Mouse (Mus musculus): ENCODE measurements around the gene Wdr73. TPM values are rescaled to one million over a fixed set of nuclear protein-coding genes. Genes with fewer than 3 reads are reported as not detected.
A peak's percentile ranks its signal among the peaks of the same experiment; 100 is the strongest.

Wdr73 gene
- polyA plus RNA-seq, 1 experiment from 2014 or later, result 43.6 TPM

DNA sequence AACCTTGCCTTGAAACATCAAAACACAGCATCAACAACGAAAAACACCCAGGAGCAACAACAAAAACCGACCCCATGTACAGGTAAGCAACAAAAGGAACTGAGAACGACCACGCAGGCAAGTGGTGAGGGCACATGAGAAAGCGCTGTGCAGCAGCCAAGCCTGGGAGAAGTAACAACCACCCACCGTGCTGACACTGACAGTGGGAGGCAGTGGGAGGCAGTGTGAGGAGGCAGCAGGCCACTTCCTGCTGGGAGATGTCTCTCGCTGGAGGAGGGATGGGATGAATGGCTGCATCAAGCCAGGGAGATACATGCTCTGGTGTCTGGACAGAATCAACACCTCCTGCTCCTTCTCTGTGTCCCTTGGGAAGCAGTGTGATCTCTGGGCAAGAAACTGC is 3.9 kb downstream of the Wdr73 start:
- no peak overlapping the region for H3K4me3 ChIP-seq (ENCODE audit: low read length)
- H3K9me3 ChIP-seq (ENCODE audit: low read length), result no peaks in the 10 kb centered on the region
- ATAC-seq (ENCODE audit: low FRiP score, low TSS enrichment), result no peak
- no peak overlapping the region for H3K9ac ChIP-seq (replicated peaks; ENCODE audit: low read length)
- H3K4me2 ChIP-seq (replicated peaks; ENCODE audit: low read depth, low read length), result no peak overlapping the region
- peaks cover 37% of the 10 kb centered on the region for H3K36me3 ChIP-seq (ENCODE audit: insufficient read depth, low read length)
- 85% methylated on average over 7 of the region's 7 CpGs for WGBS
- H3K4me1 ChIP-seq (ENCODE audit: insufficient read depth, low read length), result peaks cover 13% of the 10 kb centered on the region
- no peaks in the 10 kb centered on the region for H3K27me3 ChIP-seq (ENCODE audit: insufficient read depth, low read length)
- no peak overlapping the region for H3K27ac ChIP-seq (ENCODE audit: low read length)

DNA sequence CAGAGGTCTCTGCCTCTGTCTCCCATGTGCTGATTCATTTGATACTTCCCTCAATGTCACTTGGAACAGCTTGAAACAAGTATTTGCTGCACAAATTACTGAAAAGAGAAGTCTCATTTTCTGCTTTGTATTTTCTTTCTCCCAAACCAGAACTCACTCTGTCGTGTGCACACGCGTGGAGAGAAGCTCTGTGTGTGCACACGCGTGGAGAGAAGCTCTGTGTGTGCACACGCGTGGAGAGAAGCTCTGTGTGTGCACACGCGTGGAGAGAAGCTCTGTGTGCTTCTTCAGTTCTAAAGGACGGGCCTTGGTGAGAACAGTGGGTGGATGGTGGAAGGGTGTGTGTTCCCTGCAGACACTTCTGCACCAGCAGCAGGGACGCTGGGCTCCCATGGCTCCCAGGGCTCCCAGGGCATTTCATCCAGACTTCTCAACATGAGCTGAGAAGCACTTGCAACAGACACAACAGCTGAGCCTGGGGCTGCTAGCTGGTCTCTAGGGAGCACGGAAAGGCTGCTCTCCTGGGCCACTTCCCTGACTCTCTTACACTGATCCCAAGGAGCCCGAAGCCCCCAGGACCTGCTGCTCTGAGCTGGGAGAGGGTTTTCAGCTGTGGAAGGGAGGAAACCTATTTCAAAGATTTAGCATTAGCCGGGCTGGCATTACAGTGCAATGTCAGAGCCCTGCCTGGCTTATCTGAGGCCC is 6.1 kb downstream of the Wdr73 start:
- H3K36me3 ChIP-seq (ENCODE audit: insufficient read depth, low read length), result peaks cover 45% of the 10 kb centered on the region
- no peak for ATAC-seq (ENCODE audit: low FRiP score, low TSS enrichment)

DNA sequence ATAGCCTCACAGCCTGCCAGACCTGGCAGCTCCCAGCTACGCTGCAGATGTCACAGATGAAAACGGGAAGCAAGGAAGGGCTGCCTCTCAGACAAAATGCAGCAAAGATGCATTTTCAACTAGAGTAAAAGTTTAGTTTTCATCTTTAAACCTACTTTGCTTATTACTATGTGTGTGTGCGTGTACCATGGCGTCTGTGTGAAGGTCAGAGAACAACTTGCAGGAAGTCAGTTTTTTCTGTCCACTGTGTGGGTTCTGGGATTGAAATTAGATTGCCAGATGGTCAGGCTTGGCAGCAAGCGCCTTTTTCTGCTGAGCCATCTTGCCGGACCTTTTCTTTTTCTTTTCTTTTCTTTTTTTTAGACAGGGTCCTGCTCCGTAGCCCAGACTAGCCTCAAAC is 6.9 kb downstream of the Wdr73 start:
- no peaks in the 10 kb centered on the region for H3K9me3 ChIP-seq (ENCODE audit: low read length)
- H3K36me3 ChIP-seq (ENCODE audit: insufficient read depth, low read length), result peaks cover 45% of the 10 kb centered on the region
- no peaks in the 10 kb centered on the region for H3K27me3 ChIP-seq (ENCODE audit: insufficient read depth, low read length)
- no peak overlapping the region for H3K4me3 ChIP-seq (ENCODE audit: low read length)
- 0 out of 2 replicates have a peak overlapping the region, but pooled peaks have one; percentile 16 for H3K27ac ChIP-seq (ENCODE audit: low read length)
- no peak overlapping the region for H3K9ac ChIP-seq (replicated peaks; ENCODE audit: low read length)
- H3K4me1 ChIP-seq (ENCODE audit: insufficient read depth, low read length), result 0 out of 2 replicates have a peak, but pooled peaks cover 5% of the 10 kb centered on the region
- ATAC-seq (ENCODE audit: low FRiP score, low TSS enrichment), result no peak
- no peak overlapping the region for H3K4me2 ChIP-seq (replicated peaks; ENCODE audit: low read depth, low read length)
- WGBS, result 78% methylated on average over 7 of the region's 7 CpGs

More for the DNA sequence above, 6.1 kb downstream of the Wdr73 start:
- Histone ChIP-seq H3K27ac (ENCODE audit: low read length) (no peak overlapping the region), H3K4me3 (ENCODE audit: low read length) (no peak overlapping the region), H3K9me3 (ENCODE audit: low read length) (no peaks in the 10 kb centered on the region), H3K27me3 (ENCODE audit: insufficient read depth, low read length) (no peaks in the 10 kb centered on the region), H3K4me2 (replicated peaks; ENCODE audit: low read depth, low read length) (no peak overlapping the region), H3K4me1 (ENCODE audit: insufficient read depth, low read length) (peaks cover under 1% of the 10 kb centered on the region; the same call in 1 of the 2 replicates), H3K9ac (replicated peaks; ENCODE audit: low read length) (no peak overlapping the region)
- WGBS, result 94% methylated on average over 14 of the region's 14 CpGs

DNA sequence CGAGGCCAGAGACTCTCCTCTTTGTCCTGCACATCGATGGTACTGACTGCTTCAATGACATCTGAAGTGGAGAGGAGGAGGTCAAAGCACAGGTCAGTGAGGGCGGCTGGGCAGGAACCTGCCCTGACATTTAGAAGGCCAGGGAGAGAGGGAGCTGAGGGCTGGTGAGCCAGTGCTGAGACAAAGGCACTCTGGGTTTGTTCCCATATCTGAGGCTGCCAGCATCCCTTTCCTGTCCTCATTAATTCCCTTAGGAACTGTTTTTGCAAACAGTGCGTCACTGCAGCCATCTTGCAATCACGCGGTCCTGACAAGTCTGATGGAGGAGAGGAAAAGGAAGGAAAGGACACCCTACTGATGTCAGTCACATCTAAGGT is 7.3 kb downstream of the Wdr73 start:
- WGBS, result 74% methylated on average over 6 of the region's 6 CpGs
- Histone ChIP-seq H3K4me3 (ENCODE audit: low read length) (no peak overlapping the region), H3K9ac (replicated peaks; ENCODE audit: low read length) (no peak overlapping the region), H3K36me3 (ENCODE audit: insufficient read depth, low read length) (peaks cover 45% of the 10 kb centered on the region), H3K4me1 (ENCODE audit: insufficient read depth, low read length) (peaks cover 8% of the 10 kb centered on the region; the same call in 1 of the 2 replicates), H3K9me3 (ENCODE audit: low read length) (no peaks in the 10 kb centered on the region), H3K27me3 (ENCODE audit: insufficient read depth, low read length) (no peaks in the 10 kb centered on the region), H3K4me2 (replicated peaks; ENCODE audit: low read depth, low read length) (no peak overlapping the region), H3K27ac (ENCODE audit: low read length) (no peak overlapping the region)
- ATAC-seq (ENCODE audit: low FRiP score, low TSS enrichment), result no peak

DNA sequence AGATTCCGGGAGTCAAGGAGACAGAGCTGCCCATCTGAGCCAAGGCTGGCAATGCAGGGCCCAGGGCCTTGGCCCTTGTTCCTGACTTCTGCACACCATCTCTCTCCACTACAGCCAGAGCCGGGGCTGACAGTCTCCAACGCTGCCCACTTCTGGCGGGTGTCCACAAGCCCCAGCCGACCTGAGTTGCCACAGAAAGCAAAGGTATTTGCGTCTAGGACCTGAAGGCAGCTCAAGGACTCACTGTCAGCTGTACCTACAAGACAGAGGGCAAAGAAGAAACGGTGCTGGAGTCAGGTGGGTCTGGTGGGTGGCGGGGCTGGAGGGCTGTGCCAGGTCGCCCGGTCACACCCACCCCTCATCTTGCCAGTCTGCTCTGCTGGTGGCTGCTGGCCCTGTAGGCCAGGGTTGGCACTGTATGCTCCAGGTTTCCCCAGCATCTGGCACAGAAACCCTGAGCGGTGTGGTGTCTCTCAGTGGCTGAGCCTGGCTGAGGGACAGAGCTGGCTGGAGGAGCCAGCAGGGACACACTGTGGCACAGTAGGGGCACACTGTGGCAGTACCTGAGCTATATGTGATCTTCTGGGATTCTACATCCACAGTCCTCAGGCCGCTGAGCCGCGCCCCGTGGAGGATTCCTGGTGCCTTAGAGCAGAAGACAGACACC is 7.8 kb downstream of the Wdr73 start:
- H3K4me2 ChIP-seq (replicated peaks; ENCODE audit: low read depth, low read length), result no peak overlapping the region
- ATAC-seq (ENCODE audit: low FRiP score, low TSS enrichment), result no peak
- peaks cover 43% of the 10 kb centered on the region for H3K36me3 ChIP-seq (ENCODE audit: insufficient read depth, low read length)
- no peak overlapping the region for H3K27ac ChIP-seq (ENCODE audit: low read length)
- H3K4me1 ChIP-seq (ENCODE audit: insufficient read depth, low read length), result peaks cover 8% of the 10 kb centered on the region; the same call in 1 of the 2 replicates
- no peaks in the 10 kb centered on the region for H3K9me3 ChIP-seq (ENCODE audit: low read length)
- no peak overlapping the region for H3K9ac ChIP-seq (replicated peaks; ENCODE audit: low read length)
- 89% methylated on average over 15 of the region's 15 CpGs for WGBS
- H3K4me3 ChIP-seq (ENCODE audit: low read length), result no peak overlapping the region
- no peaks in the 10 kb centered on the region for H3K27me3 ChIP-seq (ENCODE audit: insufficient read depth, low read length)

DNA sequence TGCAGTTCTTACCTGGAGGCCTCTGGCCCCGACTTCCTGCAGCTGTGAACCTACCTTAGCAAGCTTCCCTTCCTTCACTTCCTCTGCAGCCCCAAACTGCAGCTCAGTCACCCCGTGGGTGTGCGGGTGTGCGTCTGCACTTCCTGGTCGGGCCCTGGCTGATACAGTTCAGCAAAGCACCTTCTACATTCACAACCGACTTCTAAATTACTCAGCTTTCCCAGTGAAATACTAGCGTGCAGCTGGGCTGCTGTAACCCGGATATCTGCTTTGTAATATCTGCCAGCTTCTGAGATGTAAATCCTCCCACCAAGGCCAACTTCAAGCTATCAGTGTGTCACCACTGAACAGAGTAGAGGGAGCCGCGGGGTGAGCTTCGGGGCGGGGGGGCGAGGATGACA is 11.2 kb downstream of the Wdr73 start:
- Histone ChIP-seq H3K36me3 (ENCODE audit: insufficient read depth, low read length) (peaks cover 28% of the 10 kb centered on the region), H3K4me2 (replicated peaks; ENCODE audit: low read depth, low read length) (no peak overlapping the region), H3K9ac (replicated peaks; ENCODE audit: low read length) (no peak overlapping the region; the same call in 1 of the 2 replicates), H3K27me3 (ENCODE audit: insufficient read depth, low read length) (no peaks in the 10 kb centered on the region), H3K4me3 (ENCODE audit: low read length) (no peak overlapping the region), H3K27ac (ENCODE audit: low read length) (peak overlapping the region; percentile 69), H3K4me1 (ENCODE audit: insufficient read depth, low read length) (peaks cover 8% of the 10 kb centered on the region; the same call in 1 of the 2 replicates), H3K9me3 (ENCODE audit: low read length) (no peaks in the 10 kb centered on the region)
- ATAC-seq (ENCODE audit: low FRiP score, low TSS enrichment), result no peak
- WGBS, result 68% methylated on average over 13 of the region's 13 CpGs

DNA sequence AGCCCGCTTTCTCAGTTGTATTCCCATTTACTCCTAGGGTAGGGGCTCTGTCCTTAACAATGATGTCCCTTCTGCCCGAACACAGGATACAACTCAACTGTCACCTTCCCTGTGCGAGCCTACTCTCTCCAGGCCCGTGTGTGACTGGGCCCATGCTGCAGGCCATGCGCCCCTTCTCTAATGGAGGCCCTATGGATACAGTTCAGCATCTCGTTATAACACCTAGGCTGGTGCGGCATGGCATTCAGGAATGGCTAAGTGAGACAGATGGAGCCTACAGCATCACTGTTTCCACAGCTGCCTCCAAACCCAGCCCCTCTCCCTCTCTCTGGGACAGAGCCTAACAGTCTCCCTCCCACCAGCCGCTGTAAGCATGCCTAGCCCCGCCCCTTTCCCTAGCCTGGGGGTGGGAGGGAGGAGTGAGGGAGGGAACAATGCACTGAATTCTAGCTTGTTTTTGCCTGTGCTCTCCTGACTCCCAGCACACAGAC is 12.0 kb downstream of the Wdr73 start:
- H3K4me2 ChIP-seq (replicated peaks; ENCODE audit: low read depth, low read length), result no peak overlapping the region
- no peak overlapping the region for H3K4me3 ChIP-seq (ENCODE audit: low read length)
- WGBS, result 48% methylated on average over 9 of the region's 9 CpGs
- H3K4me1 ChIP-seq (ENCODE audit: insufficient read depth, low read length), result peaks cover 8% of the 10 kb centered on the region; the same call in 1 of the 2 replicates
- peak overlapping the region; percentile 69 for H3K27ac ChIP-seq (ENCODE audit: low read length)
- no peak overlapping the region; the same call in 1 of the 2 replicates for H3K9ac ChIP-seq (replicated peaks; ENCODE audit: low read length)
- no peaks in the 10 kb centered on the region for H3K27me3 ChIP-seq (ENCODE audit: insufficient read depth, low read length)
- peaks cover 28% of the 10 kb centered on the region for H3K36me3 ChIP-seq (ENCODE audit: insufficient read depth, low read length)
- no peaks in the 10 kb centered on the region for H3K9me3 ChIP-seq (ENCODE audit: low read length)
- ATAC-seq (ENCODE audit: low FRiP score, low TSS enrichment), result peak; percentile 84

DNA sequence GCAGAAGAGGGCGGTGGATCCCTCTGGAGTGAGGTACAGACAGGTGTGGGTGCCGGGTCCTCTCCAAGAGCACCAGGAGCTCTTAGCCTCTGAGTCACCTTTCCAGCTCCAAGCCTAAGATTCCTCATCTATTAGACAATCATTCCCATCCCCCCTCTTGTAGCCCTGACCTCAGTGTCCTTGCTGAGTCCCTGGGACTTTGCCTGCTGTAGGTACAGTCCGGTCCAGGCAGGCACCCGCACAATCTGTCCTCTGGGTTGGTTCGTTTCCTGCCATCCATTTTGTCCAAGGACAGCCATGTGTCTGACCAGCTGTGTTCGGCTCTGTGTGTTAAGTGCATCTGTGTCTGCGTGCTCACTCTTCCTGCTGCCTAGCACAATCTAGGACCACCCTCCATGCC is 12.5 kb downstream of the Wdr73 start:
- 76% methylated on average over 7 of the region's 7 CpGs for WGBS
- H3K9me3 ChIP-seq (ENCODE audit: low read length), result no peaks in the 10 kb centered on the region
- no peaks in the 10 kb centered on the region for H3K27me3 ChIP-seq (ENCODE audit: insufficient read depth, low read length)
- H3K4me2 ChIP-seq (replicated peaks; ENCODE audit: low read depth, low read length), result no peak overlapping the region
- H3K4me1 ChIP-seq (ENCODE audit: insufficient read depth, low read length), result peaks cover 8% of the 10 kb centered on the region; the same call in 1 of the 2 replicates
- no peak overlapping the region for H3K27ac ChIP-seq (ENCODE audit: low read length)
- peak; percentile 25 for ATAC-seq (ENCODE audit: low FRiP score, low TSS enrichment)
- H3K36me3 ChIP-seq (ENCODE audit: insufficient read depth, low read length), result peaks cover 23% of the 10 kb centered on the region
- H3K9ac ChIP-seq (replicated peaks; ENCODE audit: low read length), result no peak overlapping the region
- no peak overlapping the region for H3K4me3 ChIP-seq (ENCODE audit: low read length)

DNA sequence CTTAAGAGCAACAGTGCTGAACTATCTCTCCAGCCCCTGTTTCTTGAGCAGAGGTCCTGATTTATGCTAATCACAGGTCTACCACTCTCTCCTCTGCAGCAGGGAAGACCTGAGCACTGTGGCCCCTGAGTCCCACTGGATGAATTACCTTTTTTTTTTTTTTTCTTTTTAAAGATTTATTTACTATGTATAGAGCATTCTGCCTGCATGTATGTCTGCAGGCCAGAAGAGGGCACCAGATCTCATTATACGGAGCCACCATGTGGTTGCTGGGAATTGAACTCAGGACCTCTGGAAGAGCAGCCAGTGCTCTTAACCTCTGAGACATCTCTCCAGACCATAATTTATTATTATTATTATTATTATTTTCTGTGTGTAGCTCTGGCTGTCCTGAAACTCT is 15.4 kb downstream of the Wdr73 start:
- Histone ChIP-seq H3K4me1 (ENCODE audit: insufficient read depth, low read length) (peaks cover 8% of the 10 kb centered on the region; the same call in 1 of the 2 replicates), H3K4me2 (replicated peaks; ENCODE audit: low read depth, low read length) (no peak overlapping the region), H3K27me3 (ENCODE audit: insufficient read depth, low read length) (no peaks in the 10 kb centered on the region), H3K27ac (ENCODE audit: low read length) (no peak overlapping the region), H3K9me3 (ENCODE audit: low read length) (no peaks in the 10 kb centered on the region), H3K9ac (replicated peaks; ENCODE audit: low read length) (no peak overlapping the region), H3K36me3 (ENCODE audit: insufficient read depth, low read length) (no peaks in the 10 kb centered on the region), H3K4me3 (ENCODE audit: low read length) (no peak overlapping the region)
- ATAC-seq (ENCODE audit: low FRiP score, low TSS enrichment), result no peak
- 13% methylated on average over 1 of the region's 1 CpGs for WGBS
